Mouse (Mus musculus) intestine, embryonic 16.5 days (tissue): ENCODE data around the gene Hsf2bp. TPM values are rescaled to one million over a fixed set of nuclear protein-coding genes. Genes with fewer than 3 reads are reported as not detected.

Experiments used
- ATAC-seq: fragments of 200-750 bp; cut with Nextera tagmentation; 2 replicates; pipeline ENCODE4 v1.8.0; 2017; ENCODE audit warnings: moderate TSS enrichment, moderate library complexity
- H3K27ac ChIP-seq: fragments of 300-500 bp; sonication (generic); 2 replicates; pipeline ENCODE4 v1.5.1; 2014; ENCODE audit warnings: mild to moderate bottlenecking, low read length
- H3K27me3 ChIP-seq: fragments of 300-500 bp; sonication (generic); replicated peaks from 2 replicates; pipeline ENCODE4 v1.6.1; 2014; ENCODE audit warnings: low read length, control low read depth, mixed read lengths; ENCODE audit not compliant: control insufficient read depth, insufficient read depth
- H3K36me3 ChIP-seq: fragments of 300-500 bp; sonication (generic); 2 replicates; pipeline ENCODE4 v1.6.1; 2014; ENCODE audit warnings: low read length, control low read depth; ENCODE audit not compliant: control insufficient read depth, insufficient read depth
- H3K4me1 ChIP-seq: fragments of 300-500 bp; sonication (generic); 2 replicates; pipeline ENCODE4 v1.6.1; 2014; ENCODE audit warnings: low read length, control low read depth, mixed read lengths; ENCODE audit not compliant: control insufficient read depth, insufficient read depth
- H3K4me2 ChIP-seq: fragments of 300-500 bp; sonication (generic); 2 replicates; pipeline ENCODE4 v1.6.1; 2014; ENCODE audit warnings: low read depth, low read length, control low read depth
- H3K4me3 ChIP-seq: fragments of 300-500 bp; sonication (generic); 2 replicates; pipeline ENCODE4 v1.5.1; 2014; ENCODE audit warnings: mild to moderate bottlenecking, low read length
- H3K9ac ChIP-seq: fragments of 300-500 bp; sonication (generic); 2 replicates; pipeline ENCODE4 v1.6.1; 2014; ENCODE audit warnings: low read depth, low read length
- H3K9me3 ChIP-seq: fragments of 300-500 bp; sonication (generic); 2 replicates; pipeline ENCODE4 v1.6.1; 2016; ENCODE audit warnings: low read length, control low read depth; ENCODE audit not compliant: control insufficient read depth
- WGBS: fragments of 180-500 bp; shearing (Covaris S2); extraction: QIAGEN DNeasy Blood & Tissue Kit; methylation state at CpG from one replicate; pipeline ENCODE4 v1.1.7; 2014; 5-methylcytosine and 5-hydroxymethylcytosine counted together
- polyA plus RNA-seq: library from polyadenylated mRNA; unstranded; fragments of >200 nt; fragmentation: Nextera tagmentation; extraction: Ambion mirVana; gene quantifications from 2 replicates; pipeline ENCODE4 v1.2.1, GENCODE M21; 2015

The Hsf2bp gene
- polyA plus RNA-seq, 1 experiment from 2014 or later, result 0.15 TPM

DNA sequence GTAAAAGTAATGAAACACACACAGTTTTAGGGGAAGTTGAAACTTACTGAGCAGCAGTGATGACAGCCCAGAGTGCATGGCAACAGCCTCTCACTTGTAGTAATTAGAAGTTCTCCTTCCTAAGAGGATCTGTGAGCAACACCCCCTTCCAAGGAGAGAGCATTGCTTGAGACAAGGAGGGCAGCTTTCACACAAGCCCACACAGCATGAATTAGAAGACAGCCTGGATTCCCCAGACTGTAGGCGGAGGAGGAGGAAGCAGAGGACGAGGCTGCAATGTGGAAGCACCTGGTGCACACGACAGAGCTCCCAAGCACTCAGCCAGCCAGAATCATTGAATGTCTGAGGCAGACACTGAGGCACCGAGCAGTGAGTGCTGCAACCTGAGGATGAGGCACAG is 39.8 kb downstream of the Hsf2bp start:
- H3K27me3 ChIP-seq, result no peaks in the 10 kb centered on the region
- H3K36me3 ChIP-seq, result no peaks in the 10 kb centered on the region
- no peak overlapping the region for H3K4me2 ChIP-seq
- no peak overlapping the region for H3K4me3 ChIP-seq
- WGBS, result 74% methylated on average over 4 of the region's 4 CpGs
- no peaks in the 10 kb centered on the region for H3K9me3 ChIP-seq
- no peaks in the 10 kb centered on the region for H3K4me1 ChIP-seq
- no peak overlapping the region for H3K27ac ChIP-seq
- H3K9ac ChIP-seq, result no peak overlapping the region
- peak; percentile 37 for ATAC-seq

DNA sequence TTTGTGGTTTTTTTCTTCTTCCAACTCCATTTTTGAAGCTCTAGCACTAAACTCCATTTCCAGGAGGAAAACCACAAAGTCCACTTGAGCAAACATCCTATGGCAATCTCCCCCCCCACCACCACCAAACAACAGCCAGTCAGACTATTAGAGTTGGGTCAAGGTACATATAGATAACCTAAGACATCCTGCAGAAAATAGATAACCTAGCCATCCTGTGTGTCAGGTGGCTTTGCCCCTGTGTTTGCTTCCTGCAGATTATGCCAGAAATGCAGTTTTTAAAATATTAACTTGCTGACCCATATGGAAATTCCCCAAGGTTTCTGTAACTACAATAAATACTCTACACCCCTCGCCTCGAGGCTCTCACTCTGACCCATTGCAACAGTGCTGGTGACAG is 40.4 kb downstream of the Hsf2bp start:
- Histone ChIP-seq H3K36me3 (no peaks in the 10 kb centered on the region), H3K4me2 (no peak overlapping the region), H3K9me3 (no peaks in the 10 kb centered on the region), H3K27ac (no peak overlapping the region; the same call in 1 of the 2 replicates), H3K4me3 (no peak overlapping the region), H3K4me1 (no peaks in the 10 kb centered on the region), H3K9ac (no peak overlapping the region), H3K27me3 (no peaks in the 10 kb centered on the region)
- ATAC-seq, result peak; percentile 86
- 41% methylated on average over 2 of the region's 2 CpGs for WGBS

DNA sequence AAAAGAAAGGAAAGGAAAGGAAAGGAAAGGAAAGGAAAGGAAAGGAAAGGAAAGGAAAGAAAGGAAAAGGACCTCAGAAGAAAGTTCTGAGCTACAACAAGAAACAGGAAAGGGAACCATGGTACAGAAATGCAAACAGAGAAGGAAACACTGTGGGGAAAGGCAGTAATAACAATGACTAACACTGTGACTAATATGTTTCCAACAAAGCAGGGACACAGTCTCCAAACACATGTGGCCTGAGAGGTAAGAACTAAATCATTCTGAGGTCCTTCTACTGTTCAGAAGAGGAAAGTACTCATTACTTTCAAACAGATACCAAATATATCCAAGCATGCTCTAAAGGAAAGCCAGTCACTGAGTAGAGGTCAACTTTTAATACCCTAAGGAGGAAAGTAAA is 42.0 kb downstream of the Hsf2bp start:
- no peak overlapping the region for H3K4me3 ChIP-seq
- H3K4me1 ChIP-seq, result no peaks in the 10 kb centered on the region
- no peaks in the 10 kb centered on the region for H3K36me3 ChIP-seq
- H3K27ac ChIP-seq, result no peak overlapping the region
- no peak overlapping the region for H3K4me2 ChIP-seq
- H3K9ac ChIP-seq, result no peak overlapping the region
- no peak for ATAC-seq
- H3K27me3 ChIP-seq, result no peaks in the 10 kb centered on the region
- H3K9me3 ChIP-seq, result no peaks in the 10 kb centered on the region

DNA sequence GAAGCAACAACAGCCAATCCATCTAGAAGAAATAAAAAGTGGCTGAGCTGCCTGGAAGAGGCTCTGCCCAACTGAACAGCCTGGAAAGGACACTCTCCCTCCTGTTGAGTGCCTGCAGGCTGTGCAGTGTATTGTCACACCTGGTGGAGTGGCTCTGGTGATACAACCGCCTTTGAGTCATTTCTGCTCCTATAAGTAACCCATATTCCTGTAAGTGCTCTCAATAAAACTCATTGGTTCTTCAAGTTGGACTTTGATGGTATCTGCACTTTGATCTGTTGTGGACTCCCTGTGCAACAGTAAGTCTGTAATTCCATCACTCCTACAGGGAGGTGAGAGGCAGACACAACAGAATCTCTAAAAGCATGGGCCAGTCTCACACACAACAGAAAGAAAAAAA is 42.8 kb downstream of the Hsf2bp start:
- H3K4me2 ChIP-seq, result no peak overlapping the region
- peak; percentile 70 for ATAC-seq

DNA sequence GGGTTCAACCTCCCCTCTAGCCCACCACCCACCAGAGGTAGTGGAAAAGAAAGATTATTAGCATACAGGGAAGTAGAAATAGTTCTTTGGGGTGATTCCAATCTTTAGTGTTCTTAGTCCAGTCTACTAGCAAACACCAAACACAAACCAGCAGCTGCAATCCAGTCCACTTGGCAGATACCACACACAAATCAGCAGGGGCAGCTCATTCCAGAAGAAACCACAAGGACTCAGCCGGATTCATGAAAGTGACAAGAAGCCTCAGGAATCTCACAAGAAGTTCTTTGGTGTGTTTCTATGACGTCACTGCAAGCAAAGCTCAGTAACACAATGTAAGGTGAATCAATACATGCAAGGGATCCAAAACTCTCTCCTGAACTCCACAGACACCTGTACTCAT is 44.1 kb downstream of the Hsf2bp start:
- Histone ChIP-seq H3K36me3 (no peaks in the 10 kb centered on the region), H3K27ac (no peak overlapping the region), H3K27me3 (no peaks in the 10 kb centered on the region), H3K4me1 (no peaks in the 10 kb centered on the region), H3K9ac (no peak overlapping the region), H3K4me3 (no peak overlapping the region), H3K4me2 (no peak overlapping the region), H3K9me3 (no peaks in the 10 kb centered on the region)
- WGBS, result 67% methylated on average over 2 of the region's 2 CpGs
- no peak for ATAC-seq

More for the DNA sequence above, 42.8 kb downstream of the Hsf2bp start:
- Histone ChIP-seq H3K36me3 (no peaks in the 10 kb centered on the region), H3K9me3 (no peaks in the 10 kb centered on the region), H3K9ac (no peak overlapping the region), H3K4me3 (no peak overlapping the region), H3K27ac (peak overlapping the region; percentile 46; the same call in 1 of the 2 replicates), H3K27me3 (no peaks in the 10 kb centered on the region), H3K4me1 (no peaks in the 10 kb centered on the region)
- WGBS, result 59% methylated on average over 1 of the region's 1 CpGs

DNA sequence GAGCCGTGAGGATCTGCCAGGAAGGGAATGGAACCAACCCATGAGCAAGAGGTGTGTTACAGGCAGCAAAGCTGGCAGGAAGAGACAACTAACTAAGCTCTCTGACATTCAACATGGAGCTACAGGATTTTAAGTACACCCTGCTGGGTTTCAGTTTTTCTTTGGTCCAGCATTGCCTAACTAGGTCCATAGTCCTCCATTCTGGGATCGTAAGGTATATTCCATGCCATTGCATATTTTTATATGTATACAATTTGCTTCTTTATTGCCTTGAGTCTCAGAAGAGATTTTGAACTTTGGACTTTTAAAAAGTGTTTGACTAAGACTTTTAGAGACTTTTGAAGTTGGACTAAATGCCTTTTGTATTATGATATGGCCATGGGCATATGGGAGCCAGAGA is 47.1 kb downstream of the Hsf2bp start:
- no peak overlapping the region for H3K9ac ChIP-seq
- H3K4me1 ChIP-seq, result no peaks in the 10 kb centered on the region
- 0 out of 2 replicates have a peak overlapping the region, but pooled peaks have one; percentile 10 for H3K27ac ChIP-seq
- H3K9me3 ChIP-seq, result no peaks in the 10 kb centered on the region
- no peaks in the 10 kb centered on the region for H3K36me3 ChIP-seq
- 61% methylated on average over 2 of the region's 2 CpGs for WGBS
- no peak overlapping the region for H3K4me3 ChIP-seq
- peak; percentile 71 for ATAC-seq
- no peak overlapping the region for H3K4me2 ChIP-seq
- no peaks in the 10 kb centered on the region for H3K27me3 ChIP-seq

DNA sequence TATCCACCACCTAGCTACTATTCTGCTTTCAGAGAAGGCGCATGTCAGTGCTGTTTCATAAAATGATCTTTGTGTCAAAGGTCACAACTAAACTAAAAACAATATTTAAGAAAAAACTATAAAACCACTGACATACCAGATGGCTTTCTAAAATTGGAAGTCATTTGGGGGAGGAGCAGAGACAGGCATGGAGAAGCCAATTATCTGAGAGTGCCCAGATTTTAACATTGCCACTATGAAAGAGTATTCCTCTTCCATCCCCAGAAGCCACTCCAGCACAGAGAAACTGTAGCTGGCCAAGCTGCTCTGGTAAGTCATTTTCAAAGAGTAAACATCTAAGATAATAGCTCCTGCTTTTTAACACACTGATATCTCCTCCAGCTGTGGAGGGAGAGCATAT is 49.2 kb downstream of the Hsf2bp start:
- H3K27ac ChIP-seq, result no peak overlapping the region
- no peaks in the 10 kb centered on the region for H3K4me1 ChIP-seq
- H3K4me3 ChIP-seq, result no peak overlapping the region
- H3K27me3 ChIP-seq, result no peaks in the 10 kb centered on the region
- no peaks in the 10 kb centered on the region for H3K9me3 ChIP-seq
- ATAC-seq, result no peak
- no peak overlapping the region for H3K4me2 ChIP-seq
- 70% methylated on average over 1 of the region's 1 CpGs for WGBS
- no peak overlapping the region for H3K9ac ChIP-seq
- H3K36me3 ChIP-seq, result no peaks in the 10 kb centered on the region

DNA sequence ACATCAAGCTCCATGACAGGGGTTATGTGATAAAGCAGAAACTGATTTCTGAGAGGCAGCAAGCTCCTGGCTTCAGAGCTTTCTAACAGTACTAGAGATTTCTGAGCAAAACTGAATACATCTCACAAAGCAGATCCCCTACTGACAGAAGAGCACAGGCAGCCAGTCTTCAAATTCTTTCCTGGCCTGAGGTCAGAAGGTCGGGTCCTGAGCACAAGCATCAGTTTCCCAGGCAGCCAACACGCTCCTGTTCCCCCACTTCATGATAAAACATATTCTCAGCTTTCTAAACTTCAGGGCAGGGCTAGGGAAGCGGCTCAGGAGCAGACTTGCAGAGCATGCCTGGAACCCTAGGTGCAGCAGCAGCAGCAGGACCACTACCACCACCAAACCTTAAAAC is 52.7 kb downstream of the Hsf2bp start:
- Histone ChIP-seq H3K27me3 (no peaks in the 10 kb centered on the region), H3K4me1 (no peaks in the 10 kb centered on the region), H3K36me3 (no peaks in the 10 kb centered on the region), H3K4me3 (no peak overlapping the region), H3K9me3 (no peaks in the 10 kb centered on the region), H3K9ac (no peak overlapping the region), H3K27ac (no peak overlapping the region), H3K4me2 (no peak overlapping the region)
- 43% methylated on average over 3 of the region's 3 CpGs for WGBS
- ATAC-seq, result no peak

DNA sequence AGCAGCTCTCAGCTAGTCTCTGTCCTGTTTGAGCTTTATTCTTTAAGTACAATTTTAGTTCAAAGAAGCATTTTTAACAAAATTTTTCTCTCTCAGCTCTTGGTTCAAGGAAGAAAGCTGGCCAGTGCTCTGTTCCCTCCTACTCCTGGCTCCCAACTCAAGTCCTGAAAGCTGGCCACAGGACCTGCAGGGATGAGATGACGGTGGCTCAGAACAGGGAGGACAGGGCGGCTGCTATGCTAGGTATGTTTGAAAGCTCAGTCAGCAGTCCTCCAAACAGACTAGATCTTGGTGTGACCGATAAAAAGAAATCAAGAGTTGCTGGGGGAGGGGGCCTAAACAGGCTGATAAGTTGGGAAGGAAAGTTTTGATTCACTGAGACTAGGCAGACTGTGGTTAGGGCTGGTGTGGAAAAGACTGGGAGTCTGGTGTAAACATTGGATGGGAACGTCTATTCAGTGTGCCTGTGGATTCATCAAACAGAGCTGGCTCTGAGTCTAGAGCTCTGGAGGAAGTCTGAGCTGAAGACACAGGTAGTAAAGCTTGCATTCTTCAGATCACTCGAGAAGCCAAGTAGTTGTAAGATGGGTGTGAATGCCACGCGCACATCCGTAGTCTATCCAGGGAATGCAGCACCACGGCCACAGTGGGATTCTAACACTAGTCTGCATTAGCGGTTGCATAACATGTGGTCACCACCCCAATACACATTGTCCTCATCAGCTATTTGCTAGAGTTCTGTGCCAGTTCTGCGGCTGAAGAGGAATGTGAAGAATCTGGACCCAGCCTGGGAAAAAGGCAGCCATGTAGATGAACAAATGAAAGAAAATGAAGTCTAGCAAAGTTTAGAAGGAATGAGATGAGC is 53.6 kb downstream of the Hsf2bp start:
- Histone ChIP-seq H3K9me3 (no peaks in the 10 kb centered on the region), H3K36me3 (no peaks in the 10 kb centered on the region), H3K4me2 (no peak overlapping the region), H3K4me3 (no peak overlapping the region), H3K4me1 (no peaks in the 10 kb centered on the region), H3K27me3 (no peaks in the 10 kb centered on the region), H3K27ac (no peak overlapping the region), H3K9ac (no peak overlapping the region)
- no peak for ATAC-seq
- WGBS, result 65% methylated on average over 11 of the region's 11 CpGs

DNA sequence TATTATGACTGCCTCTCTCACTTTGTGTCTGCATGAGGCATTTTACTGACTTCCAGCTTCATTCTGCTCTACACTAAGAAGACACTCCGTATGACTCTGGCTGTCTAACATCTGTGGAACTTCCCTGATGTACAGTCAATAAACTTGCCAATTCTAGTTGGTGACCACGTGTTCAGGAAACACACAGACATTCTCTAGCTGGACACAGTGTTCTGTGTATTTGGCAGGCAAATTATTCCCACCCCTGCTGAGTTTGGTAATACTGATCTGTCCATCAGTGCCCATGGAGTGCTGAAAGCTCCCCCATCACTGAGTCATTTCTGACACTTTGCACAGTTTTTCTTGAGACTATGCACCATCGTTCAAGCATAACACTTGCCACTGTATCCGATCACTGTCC is 56.3 kb downstream of the Hsf2bp start:
- H3K27me3 ChIP-seq, result no peaks in the 10 kb centered on the region
- H3K4me3 ChIP-seq, result no peak overlapping the region
- ATAC-seq, result no peak
- no peaks in the 10 kb centered on the region for H3K36me3 ChIP-seq
- no peak overlapping the region for H3K4me2 ChIP-seq
- 72% methylated on average over 4 of the region's 4 CpGs for WGBS
- no peak overlapping the region for H3K27ac ChIP-seq
- no peaks in the 10 kb centered on the region for H3K4me1 ChIP-seq
- no peaks in the 10 kb centered on the region for H3K9me3 ChIP-seq
- no peak overlapping the region for H3K9ac ChIP-seq
